Mouse (Mus musculus) activated CD4-positive, CD25-positive, alpha-beta regulatory T cell, adult 4 months (primary cell): ENCODE data around the gene Speg. TPM values are rescaled to one million over a fixed set of nuclear protein-coding genes. Genes with fewer than 3 reads are reported as not detected.
A peak's percentile ranks its signal among the peaks of the same experiment; 100 is the strongest.

Source experiments
- ATAC-seq: one replicate; pipeline ENCODE4 v1.8.0; 2017
- polyA plus RNA-seq, 2 experiments: library from polyadenylated mRNA; unstranded; fragments of 100-300 nt; shearing (Covaris generic); gene quantifications; one replicate each; pipeline ENCODE4 v1.2.1; 2017

Speg gene
- polyA plus RNA-seq, 2 experiments from 2014 or later: not detected

DNA sequence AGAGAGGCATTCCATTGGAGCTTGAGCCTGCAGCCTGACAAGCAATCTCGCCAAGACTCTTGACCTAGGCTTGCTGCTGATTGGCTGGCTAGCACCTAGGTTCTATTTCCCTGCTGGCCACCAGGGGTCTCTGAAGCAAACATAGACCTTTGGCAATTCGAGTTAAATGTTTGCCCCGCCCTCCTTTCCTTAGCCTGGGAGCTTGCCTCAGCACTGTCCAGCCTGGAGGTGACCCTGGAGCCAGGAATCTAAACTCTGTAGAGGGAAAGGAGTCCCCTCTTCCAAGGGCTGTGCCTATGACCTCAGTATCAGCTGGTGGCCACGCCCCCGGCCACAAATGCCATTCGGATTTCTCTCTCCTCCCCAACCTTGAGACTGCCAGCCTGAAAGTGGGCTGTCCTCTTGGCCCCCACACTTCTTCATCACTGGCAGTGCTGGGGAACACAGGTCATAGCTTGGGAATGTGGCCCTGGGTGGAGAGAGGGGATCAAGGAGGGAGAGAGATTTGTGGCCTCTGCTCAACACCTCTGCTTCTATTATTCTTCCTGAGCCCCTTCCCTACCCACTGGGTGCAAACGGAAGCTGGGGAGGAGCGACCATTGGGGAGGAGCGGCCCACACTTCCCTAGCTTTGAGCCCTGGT, 23.8 kb downstream of the Speg start:
- peak; percentile 65 for ATAC-seq

DNA sequence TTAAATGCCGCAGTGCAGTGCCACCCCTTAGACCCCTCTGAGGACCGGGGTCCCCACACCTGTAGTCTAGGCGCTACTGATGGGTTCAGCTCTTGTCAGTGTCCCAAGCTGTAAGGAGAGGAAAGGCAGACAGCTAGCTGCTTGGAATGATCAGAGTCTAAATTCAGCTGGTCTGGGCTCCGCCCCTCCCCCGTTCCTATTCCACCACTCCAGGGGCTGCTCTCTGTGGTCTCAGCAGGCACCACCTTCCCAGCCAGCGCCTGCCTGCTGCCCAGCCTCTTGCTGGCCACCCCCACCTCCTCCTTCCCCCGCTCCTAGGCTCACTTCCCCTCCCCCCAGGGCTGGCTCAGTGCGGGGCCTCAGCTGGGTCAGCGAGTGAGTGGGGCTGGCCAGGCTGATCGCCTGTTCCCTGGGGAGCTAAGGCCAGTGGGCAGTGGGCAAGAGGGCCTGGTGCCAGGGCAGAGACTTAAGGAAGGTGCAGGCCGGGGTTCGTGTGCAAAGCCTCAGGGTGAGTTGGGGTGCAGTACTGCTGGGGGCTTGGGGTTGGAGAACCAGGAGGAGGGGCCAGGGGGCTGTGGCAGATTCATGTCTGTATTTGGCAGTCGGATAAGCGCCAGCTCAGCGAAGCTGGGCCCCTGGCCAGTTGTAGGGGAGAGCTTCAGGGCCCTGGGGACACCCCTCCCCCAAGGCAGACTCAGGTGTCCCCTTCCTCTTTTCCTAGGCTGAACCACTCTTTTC, 24.8 kb downstream of the Speg start:
- no peak for ATAC-seq

DNA sequence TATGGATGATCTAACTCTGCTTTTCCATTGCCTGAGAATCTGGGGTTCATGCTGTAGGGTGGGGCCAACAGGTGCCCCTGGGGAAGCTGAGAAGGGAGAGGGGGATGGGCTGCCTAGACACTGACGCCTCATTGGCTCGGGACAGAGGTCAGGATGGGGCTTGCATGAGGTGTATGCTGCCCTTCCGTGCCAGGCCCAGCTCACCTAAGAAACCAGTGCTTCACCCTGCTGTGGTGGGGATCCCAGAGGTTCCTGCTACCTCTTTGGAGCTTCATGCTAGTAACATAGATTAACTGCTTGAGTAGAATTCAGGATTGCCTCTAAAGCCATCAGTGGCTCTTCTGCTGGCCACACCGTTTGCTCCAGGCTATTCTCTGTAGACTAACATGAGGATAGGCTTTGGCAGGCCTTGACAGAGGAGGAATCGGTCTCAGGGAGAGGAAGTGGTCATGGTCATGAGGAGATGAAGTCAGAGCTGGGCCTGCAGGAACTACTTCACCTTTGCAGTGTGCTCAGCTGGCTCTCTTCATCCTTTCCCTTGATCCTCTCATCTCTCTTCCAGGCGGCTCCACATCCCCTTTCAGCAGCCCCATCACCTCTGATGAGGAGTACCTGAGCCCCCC, 25.5 kb downstream of the Speg start:
- ATAC-seq: no peak

- ATAC-seq: no peak
Measured at GRCm38 (mm10) chr1:75405547-75405946, 30.4 kb downstream of the Speg start.

DNA sequence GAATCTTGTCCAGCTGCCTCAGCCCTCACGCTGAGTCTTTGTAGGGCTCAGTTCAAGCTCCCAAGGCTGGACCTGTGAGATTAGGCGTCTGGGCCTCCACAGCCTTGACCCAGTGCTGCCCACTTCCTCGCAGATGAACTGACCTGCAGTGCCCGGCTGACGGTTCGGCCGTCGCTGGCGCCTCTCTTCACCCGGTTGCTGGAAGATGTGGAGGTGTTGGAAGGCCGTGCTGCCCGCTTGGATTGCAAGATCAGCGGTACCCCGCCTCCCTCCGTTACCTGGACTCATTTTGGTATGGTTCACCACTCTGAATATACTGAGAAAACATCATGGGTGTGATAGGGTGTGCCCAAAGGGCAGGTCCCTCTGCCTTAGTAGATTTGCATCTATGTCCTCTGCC, 31.1 kb downstream of the Speg start:
- ATAC-seq: no peak

GRCm38 (mm10) chr1:75407056-75407455, 32.0 kb downstream of the Speg start:
- ATAC-seq: no peak

DNA sequence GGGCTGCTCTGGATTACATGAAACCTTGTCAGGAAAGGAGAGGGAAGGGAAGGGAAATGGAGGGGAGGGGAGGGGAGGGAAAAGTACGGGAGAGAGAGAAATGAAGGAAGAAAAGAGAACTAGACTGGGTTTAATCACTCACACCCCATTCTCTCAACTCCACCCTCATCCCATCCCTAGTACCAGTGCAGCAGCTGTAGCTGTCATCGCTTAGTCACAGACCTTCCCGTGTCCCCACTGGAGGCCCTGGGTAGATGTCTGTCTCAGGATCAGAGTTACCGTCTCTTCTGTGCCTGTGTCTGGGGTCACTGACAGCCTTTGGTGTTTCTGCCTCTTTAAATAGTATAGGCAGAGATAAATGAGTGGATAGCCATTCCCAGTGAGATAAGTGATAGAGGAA, 33.1 kb downstream of the Speg start:
- ATAC-seq: no peak

GRCm38 (mm10) chr1:75409950-75410349, 34.9 kb downstream of the Speg start:
- no peak for ATAC-seq

- no peak for ATAC-seq
Measured at GRCm38 (mm10) chr1:75412196-75412595, 37.1 kb downstream of the Speg start.

GRCm38 (mm10) chr1:75413749-75414148, 38.7 kb downstream of the Speg start:
- ATAC-seq: no peak

DNA sequence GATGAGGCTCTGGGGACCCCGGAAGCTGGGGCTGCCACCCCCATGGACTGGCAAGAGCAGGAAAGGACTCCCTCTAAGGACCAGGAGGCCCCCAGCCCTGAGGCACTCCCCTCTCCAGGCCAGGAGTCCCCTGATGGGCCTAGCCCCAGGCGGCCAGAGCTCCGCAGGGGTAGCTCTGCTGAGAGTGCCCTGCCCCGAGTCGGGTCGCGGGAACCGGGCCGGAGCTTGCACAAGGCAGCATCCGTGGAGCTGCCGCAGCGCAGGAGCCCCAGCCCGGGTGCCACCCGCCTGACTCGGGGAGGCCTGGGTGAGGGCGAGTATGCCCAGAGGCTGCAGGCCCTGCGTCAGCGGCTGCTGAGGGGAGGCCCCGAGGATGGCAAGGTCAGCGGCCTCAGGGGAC, 46.7 kb downstream of the Speg start:
- ATAC-seq: no peak

- ATAC-seq: no peak
Measured at GRCm38 (mm10) chr1:75422216-75422822, 47.2 kb downstream of the Speg start.

DNA sequence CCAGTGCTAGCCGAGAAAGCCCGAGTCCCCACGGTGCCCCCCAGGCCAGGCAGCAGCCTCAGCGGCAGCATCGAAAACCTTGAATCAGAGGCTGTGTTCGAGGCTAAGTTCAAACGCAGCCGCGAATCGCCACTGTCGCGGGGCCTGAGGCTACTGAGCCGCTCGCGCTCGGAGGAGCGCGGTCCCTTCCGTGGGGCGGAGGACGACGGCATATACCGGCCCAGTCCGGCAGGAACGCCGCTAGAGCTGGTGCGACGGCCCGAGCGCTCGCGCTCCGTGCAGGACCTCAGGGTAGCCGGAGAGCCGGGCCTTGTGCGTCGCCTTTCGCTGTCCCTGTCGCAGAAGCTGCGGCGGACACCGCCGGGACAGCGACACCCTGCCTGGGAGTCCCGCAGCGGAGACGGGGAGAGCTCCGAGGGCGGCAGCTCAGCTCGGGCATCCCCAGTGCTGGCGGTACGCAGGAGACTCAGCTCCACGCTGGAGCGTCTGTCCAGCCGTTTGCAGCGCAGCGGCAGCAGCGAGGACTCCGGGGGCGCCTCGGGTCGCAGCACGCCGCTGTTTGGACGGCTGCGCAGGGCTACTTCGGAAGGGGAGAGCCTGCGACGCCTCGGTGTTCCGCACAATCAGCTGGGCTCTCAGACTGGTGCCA, 47.9 kb downstream of the Speg start:
- no peak for ATAC-seq

DNA sequence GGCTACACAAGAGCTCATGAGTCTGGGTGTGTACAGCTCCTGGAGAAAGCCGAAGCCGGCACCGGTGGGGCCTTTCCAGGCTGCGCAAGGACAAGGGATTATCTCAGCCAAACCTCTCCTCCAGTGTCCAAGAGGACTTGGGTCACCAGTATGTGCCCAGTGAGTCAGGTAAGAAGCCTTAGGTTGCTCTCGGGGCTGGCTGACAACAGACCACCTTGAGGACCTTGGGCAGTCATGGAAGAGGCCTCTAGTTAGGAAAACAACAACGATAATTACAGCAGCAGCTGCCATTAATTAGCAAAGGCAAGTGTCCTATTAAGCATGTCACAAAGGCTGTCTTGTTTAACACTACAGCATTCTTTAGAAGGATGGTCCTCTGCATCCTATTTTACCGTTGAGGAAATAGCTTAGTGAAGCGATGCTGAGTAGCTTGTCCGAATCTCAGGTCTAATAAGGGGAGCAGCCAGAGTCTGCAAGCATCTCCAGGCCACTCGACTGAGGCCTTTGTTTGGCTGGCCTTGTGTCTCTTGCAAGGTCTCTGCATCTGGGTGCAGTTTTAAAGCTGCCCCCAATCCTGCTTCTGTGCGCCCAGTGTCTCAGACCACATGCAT, 48.8 kb downstream of the Speg start:
- ATAC-seq: no peak

- no peak for ATAC-seq
Measured at GRCm38 (mm10) chr1:75425796-75426471, 50.8 kb downstream of the Speg start.

DNA sequence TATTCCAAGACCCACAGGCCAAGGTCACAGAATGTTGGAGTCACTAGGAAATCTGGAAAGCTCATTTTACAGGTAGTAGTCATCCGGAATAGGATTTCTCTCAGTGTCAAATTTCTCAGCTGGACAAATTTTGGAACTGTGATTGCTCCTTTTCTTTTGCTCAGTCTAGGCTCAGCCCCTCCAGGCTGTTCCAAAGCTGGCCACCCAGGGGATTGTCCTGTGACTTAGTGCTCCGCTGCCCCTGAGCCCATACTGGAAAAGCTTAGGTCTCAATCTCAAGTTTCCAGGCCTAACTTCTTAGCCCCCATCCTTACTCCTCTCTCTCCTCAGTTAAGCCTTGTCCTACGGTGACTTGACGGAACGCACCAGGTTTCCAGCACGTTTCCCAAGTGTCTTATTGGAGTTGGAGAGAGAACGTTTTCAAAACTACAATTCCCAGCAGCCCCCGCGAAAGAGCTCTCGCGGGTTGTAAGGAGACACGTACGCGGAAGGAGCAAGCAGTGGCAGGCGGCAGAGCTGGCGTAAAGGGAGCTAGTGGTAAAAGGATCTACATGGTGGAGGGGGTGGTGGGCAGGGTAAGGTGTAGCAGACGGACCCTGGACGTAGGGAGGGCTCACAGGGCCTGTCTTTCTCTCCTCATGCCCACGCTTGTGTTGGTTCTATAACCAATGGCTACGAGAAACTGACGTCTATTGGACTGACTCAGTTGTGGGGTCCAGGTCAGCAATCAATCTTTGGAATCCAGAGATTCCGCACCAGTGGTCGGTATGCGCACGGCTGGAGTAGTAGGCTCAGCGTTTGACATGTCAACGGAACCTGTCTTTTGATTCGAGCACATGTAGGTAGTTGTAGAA, 60.6 kb downstream of the Speg start, which contains the start of gene Gmppa:
Gene Gmppa (plus strand): TSS at position 456 of the 854 bp plus-strand sequence.
- ATAC-seq: peak; percentile 100

GRCm38 (mm10) chr1:75438782-75439181, 63.7 kb downstream of the Speg start:
- no peak for ATAC-seq

GRCm38 (mm10) chr1:75440661-75441060, 65.6 kb downstream of the Speg start:
- no peak for ATAC-seq

DNA sequence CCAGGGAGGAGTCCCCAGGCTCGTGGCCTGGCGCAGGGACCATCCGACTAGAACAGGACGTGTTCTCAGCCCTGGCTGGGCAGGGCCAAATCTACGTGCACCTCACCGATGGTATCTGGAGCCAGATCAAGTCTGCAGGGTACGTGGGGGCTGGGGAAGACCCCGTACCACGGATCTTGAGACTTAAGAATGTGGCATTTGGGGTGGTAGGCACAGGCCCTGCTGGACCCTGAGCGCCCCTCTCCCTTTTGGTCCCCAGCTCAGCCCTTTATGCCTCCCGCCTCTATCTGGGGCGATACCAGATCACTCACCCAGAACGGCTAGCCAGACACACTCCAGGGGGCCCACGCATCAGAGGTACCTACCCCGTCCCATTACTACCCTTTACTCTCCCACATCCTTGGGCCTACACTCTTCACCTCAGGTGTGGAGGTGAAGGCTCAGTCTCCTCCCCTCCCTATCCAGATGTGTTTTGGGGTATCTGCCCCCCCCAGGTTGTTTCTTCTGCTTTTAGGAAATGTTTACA, 66.4 kb downstream of the Speg start:
- ATAC-seq: no peak

- no peak for ATAC-seq
Measured at GRCm38 (mm10) chr1:75442171-75442570, 67.1 kb downstream of the Speg start.

DNA sequence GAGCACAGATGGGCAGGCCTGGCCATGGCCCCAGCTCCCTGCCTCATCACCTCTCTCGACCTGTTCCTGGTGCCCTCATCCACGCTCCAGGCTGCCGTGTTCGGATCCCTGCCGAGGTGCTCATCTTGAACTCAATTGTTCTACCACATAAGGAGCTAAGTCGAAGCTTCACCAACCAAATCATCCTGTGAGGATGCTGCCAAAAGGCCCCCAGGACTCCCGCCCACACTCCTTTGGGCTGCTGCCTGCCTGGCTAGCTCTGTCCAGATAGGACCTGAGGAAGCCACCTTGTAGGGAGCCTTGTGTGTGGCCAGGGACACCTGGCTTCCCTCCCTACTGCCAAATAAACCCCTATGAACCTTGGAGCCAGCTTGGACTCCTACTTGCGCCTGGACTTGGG, 67.7 kb downstream of the Speg start:
- no peak for ATAC-seq
